Mouse (Mus musculus): Measurements from ENCODE around the gene Olfr341.

Olfr341 gene

GRCm38 (mm10) chr2:36482368-36482767 is at the start of gene Olfr341:
Olfr341 (minus strand) TSS chr2:36482468.
- DNase-seq (ENCODE audit: low read depth): no peak

GRCm38 (mm10) chr2:36524698-36525097 is 42.4 kb upstream of the Olfr341 start, which contains the start of gene Olfr342:
Olfr342 (plus strand) TSS chr2:36524998.
- no peak for DNase-seq (ENCODE audit: low read depth)

GRCm38 (mm10) chr2:36473634-36474033 is 8.6 kb downstream of the Olfr341 start:
- DNase-seq (ENCODE audit: low read depth): no peak

GRCm38 (mm10) chr2:36452287-36452686 is 30.0 kb downstream of the Olfr341 start, which contains the start of gene Olfr340:
Olfr340 (plus strand) TSS chr2:36452587.
- no peak for DNase-seq (ENCODE audit: low read depth)
